Mouse (Mus musculus): ENCODE results near the gene Gm8232.
"Not testable (repeated sequence)": the region's sequence is repeated elsewhere in the genome, so short reads cannot be mapped to it uniquely, and the experiment has no call there.

Gene Gm8232

GRCm38 (mm10) chr14:44433335-44433734 lies at the start of gene Gm8232:
Gene Gm8232 (plus strand): TSS chr14:44433635.
- not testable (repeated sequence) for DNase-seq (ENCODE audit: low read depth, low spot score)

GRCm38 (mm10) chr14:44384233-44384632 lies 49.2 kb upstream of the Gm8232 start:
- not testable (repeated sequence) for DNase-seq (ENCODE audit: low read depth, low spot score)

GRCm38 (mm10) chr14:44410588-44410987 lies 22.8 kb upstream of the Gm8232 start, which contains the start of gene Gm3371:
Gene Gm3371 (minus strand): TSS chr14:44410688.
- DNase-seq (ENCODE audit: low read depth, low spot score) = not testable (repeated sequence)
